Mouse (Mus musculus) limb, embryonic 12.5 days (tissue): ENCODE measurements at regions not wholly inside any gene's neighbourhood (a gene's known extent, or its start where the extent isn't known, plus 50 kb on each side); places are given as distances from the start of the nearest gene placed in this dataset.

Experiments used
- ATAC-seq: fragments of 200-750 bp; cut with Nextera tagmentation; 2 replicates; pipeline ENCODE4 v1.8.0; 2017; ENCODE audit warnings: low read depth, moderate TSS enrichment; ENCODE audit not compliant: insufficient number of reproducible peaks, insufficient read depth, low FRiP score, low TSS enrichment
- H3K27ac ChIP-seq: fragments of 300-500 bp; sonication (generic); 2 replicates; pipeline ENCODE4 v1.5.1; 2016; ENCODE audit warnings: mild to moderate bottlenecking, moderate library complexity
- H3K27me3 ChIP-seq: fragments of 300-500 bp; sonication (generic); 2 replicates; pipeline ENCODE4 v1.6.1; 2016; ENCODE audit warnings: mild to moderate bottlenecking, moderate library complexity
- H3K36me3 ChIP-seq: fragments of 300-500 bp; sonication (generic); 2 replicates; pipeline ENCODE4 v1.6.1; 2016; ENCODE audit warnings: mild to moderate bottlenecking, moderate library complexity
- H3K4me1 ChIP-seq: fragments of 300-500 bp; sonication (generic); replicated peaks from 2 replicates; pipeline ENCODE4 v1.6.1; 2016
- H3K4me2 ChIP-seq: fragments of 300-500 bp; sonication (generic); 2 replicates; pipeline ENCODE4 v1.6.1; 2016; ENCODE audit warnings: mild to moderate bottlenecking, moderate library complexity
- H3K4me3 ChIP-seq: fragments of 300-500 bp; sonication (generic); replicated peaks from 2 replicates; pipeline ENCODE4 v1.5.1; 2016; ENCODE audit warnings: mild to moderate bottlenecking
- H3K9ac ChIP-seq: fragments of 300-500 bp; sonication (generic); replicated peaks from 2 replicates; pipeline ENCODE4 v1.6.1; 2016; ENCODE audit warnings: mild to moderate bottlenecking, moderate library complexity
- H3K9me3 ChIP-seq: fragments of 300-500 bp; sonication (generic); 2 replicates; pipeline ENCODE4 v1.6.1; 2016; ENCODE audit warnings: mild to moderate bottlenecking, moderate library complexity
- WGBS: fragments of 180-500 bp; shearing (Covaris S2); methylation state at CpG from one replicate; pipeline ENCODE4 v1.1.7; 2016; 5-methylcytosine and 5-hydroxymethylcytosine counted together

- H3K36me3 ChIP-seq = no peaks in the 10 kb centered on the region
- H3K9ac ChIP-seq = no peak overlapping the region
- no peaks in the 10 kb centered on the region for H3K9me3 ChIP-seq
- H3K4me3 ChIP-seq = no peak overlapping the region
- H3K27me3 ChIP-seq = no peaks in the 10 kb centered on the region
- H3K27ac ChIP-seq = no peak overlapping the region
- no peaks in the 10 kb centered on the region for H3K4me1 ChIP-seq
- H3K4me2 ChIP-seq = no peak overlapping the region
- no peak for ATAC-seq
These were observed 57.0 kb downstream of the Rgs2 start for GRCm38 (mm10) chr1:143946933-143947332.

- Histone ChIP-seq H3K27me3 (no peaks in the 10 kb centered on the region), H3K9me3 (no peaks in the 10 kb centered on the region), H3K4me1 (0 out of 2 replicates have a peak, but pooled peaks cover 2% of the 10 kb centered on the region), H3K9ac (no peak overlapping the region), H3K4me3 (no peak overlapping the region), H3K4me2 (no peak overlapping the region), H3K27ac (no peak overlapping the region), H3K36me3 (no peaks in the 10 kb centered on the region)
- ATAC-seq = no peak
- 74% methylated on average over 5 of the region's 5 CpGs for WGBS
These were observed 62.5 kb downstream of the Rgs2 start for GRCm38 (mm10) chr1:143941465-143941864.

GRCm38 (mm10) chr1:143939511-143939910, 64.5 kb downstream of the Rgs2 start:
- Histone ChIP-seq H3K27ac (no peak overlapping the region), H3K4me1 (0 out of 2 replicates have a peak, but pooled peaks cover 2% of the 10 kb centered on the region), H3K27me3 (no peaks in the 10 kb centered on the region), H3K36me3 (no peaks in the 10 kb centered on the region), H3K4me3 (no peak overlapping the region), H3K4me2 (no peak overlapping the region), H3K9me3 (no peaks in the 10 kb centered on the region), H3K9ac (no peak overlapping the region)
- WGBS = 58% methylated on average over 2 of the region's 2 CpGs
- ATAC-seq = no peak

GRCm38 (mm10) chr1:143938569-143938968, 65.4 kb downstream of the Rgs2 start:
- Histone ChIP-seq H3K4me3 (no peak overlapping the region), H3K27me3 (no peaks in the 10 kb centered on the region), H3K9me3 (no peaks in the 10 kb centered on the region), H3K36me3 (no peaks in the 10 kb centered on the region), H3K4me1 (0 out of 2 replicates have a peak, but pooled peaks cover 2% of the 10 kb centered on the region), H3K27ac (no peak overlapping the region), H3K9ac (no peak overlapping the region), H3K4me2 (no peak overlapping the region)
- WGBS = 87% methylated on average over 3 of the region's 3 CpGs
- ATAC-seq = no peak

- whole genome bisulfite sequencing = 75% methylated on average over 3 of the region's 3 CpGs
- Histone ChIP-seq H3K27ac (no peak overlapping the region), H3K36me3 (no peaks in the 10 kb centered on the region), H3K4me2 (no peak overlapping the region), H3K27me3 (no peaks in the 10 kb centered on the region), H3K4me3 (no peak overlapping the region), H3K9ac (no peak overlapping the region), H3K4me1 (no peaks in the 10 kb centered on the region), H3K9me3 (no peaks in the 10 kb centered on the region)
- ATAC-seq = no peak
These were observed 73.2 kb downstream of the Rgs2 start for GRCm38 (mm10) chr1:143930798-143931197.

- WGBS = 69% methylated on average over 5 of the region's 5 CpGs
These were observed 74.3 kb downstream of the Rgs2 start for GRCm38 (mm10) chr1:143929567-143930165.

GRCm38 (mm10) chr1:143922499-143922898, 81.5 kb downstream of the Rgs2 start:
- ATAC-seq = no peak
- H3K4me1 ChIP-seq = no peaks in the 10 kb centered on the region
- H3K36me3 ChIP-seq = no peaks in the 10 kb centered on the region
- no peaks in the 10 kb centered on the region for H3K27me3 ChIP-seq
- H3K9ac ChIP-seq = no peak overlapping the region
- no peak overlapping the region for H3K4me2 ChIP-seq
- 65% methylated on average over 1 of the region's 1 CpGs for WGBS
- no peak overlapping the region for H3K27ac ChIP-seq
- no peaks in the 10 kb centered on the region for H3K9me3 ChIP-seq
- H3K4me3 ChIP-seq = no peak overlapping the region

More at GRCm38 (mm10) chr1:143929567-143930165, 74.3 kb downstream of the Rgs2 start:
- Histone ChIP-seq H3K36me3 (no peaks in the 10 kb centered on the region), H3K9me3 (no peaks in the 10 kb centered on the region), H3K4me2 (no peak overlapping the region), H3K27ac (no peak overlapping the region), H3K4me1 (no peaks in the 10 kb centered on the region), H3K27me3 (no peaks in the 10 kb centered on the region), H3K9ac (no peak overlapping the region), H3K4me3 (no peak overlapping the region)
- no peak for ATAC-seq

- no peak for ATAC-seq
- Histone ChIP-seq H3K9me3 (no peaks in the 10 kb centered on the region), H3K27me3 (no peaks in the 10 kb centered on the region), H3K4me2 (no peak overlapping the region), H3K4me3 (no peak overlapping the region), H3K4me1 (no peaks in the 10 kb centered on the region), H3K9ac (no peak overlapping the region), H3K27ac (no peak overlapping the region), H3K36me3 (no peaks in the 10 kb centered on the region)
- WGBS = 76% methylated on average over 7 of the region's 7 CpGs
These were observed 83.7 kb downstream of the Rgs2 start for GRCm38 (mm10) chr1:143920256-143920655.

GRCm38 (mm10) chr1:143918949-143919348, 85.0 kb downstream of the Rgs2 start:
- H3K4me2 ChIP-seq = no peak overlapping the region
- H3K4me1 ChIP-seq = no peaks in the 10 kb centered on the region
- no peak overlapping the region for H3K9ac ChIP-seq
- no peaks in the 10 kb centered on the region for H3K36me3 ChIP-seq
- WGBS = 77% methylated on average over 5 of the region's 5 CpGs
- ATAC-seq = no peak
- no peaks in the 10 kb centered on the region for H3K9me3 ChIP-seq
- no peak overlapping the region for H3K27ac ChIP-seq
- H3K27me3 ChIP-seq = no peaks in the 10 kb centered on the region
- no peak overlapping the region for H3K4me3 ChIP-seq

- no peaks in the 10 kb centered on the region for H3K4me1 ChIP-seq
- WGBS = 91% methylated on average over 9 of the region's 9 CpGs
- no peak overlapping the region for H3K9ac ChIP-seq
These were observed 85.7 kb downstream of the Rgs2 start for GRCm38 (mm10) chr1:143918146-143918774.

GRCm38 (mm10) chr1:143917623-143918022, 86.3 kb downstream of the Rgs2 start:
- 74% methylated on average over 5 of the region's 5 CpGs for WGBS
- Histone ChIP-seq H3K27ac (no peak overlapping the region), H3K4me3 (no peak overlapping the region)

More at GRCm38 (mm10) chr1:143918146-143918774, 85.7 kb downstream of the Rgs2 start:
- no peaks in the 10 kb centered on the region for H3K27me3 ChIP-seq
- no peaks in the 10 kb centered on the region for H3K9me3 ChIP-seq
- no peak for ATAC-seq
- H3K27ac ChIP-seq = no peak overlapping the region
- no peak overlapping the region for H3K4me3 ChIP-seq
- no peak overlapping the region for H3K4me2 ChIP-seq
- H3K36me3 ChIP-seq = no peaks in the 10 kb centered on the region

GRCm38 (mm10) chr1:143916587-143916986, 87.4 kb downstream of the Rgs2 start:
- Histone ChIP-seq H3K9ac (no peak overlapping the region), H3K4me2 (no peak overlapping the region), H3K27me3 (no peaks in the 10 kb centered on the region), H3K9me3 (no peaks in the 10 kb centered on the region), H3K36me3 (no peaks in the 10 kb centered on the region), H3K27ac (no peak overlapping the region), H3K4me3 (no peak overlapping the region), H3K4me1 (no peaks in the 10 kb centered on the region)
- 85% methylated on average over 9 of the region's 9 CpGs for WGBS
- no peak for ATAC-seq

More at GRCm38 (mm10) chr1:143917623-143918022, 86.3 kb downstream of the Rgs2 start:
- Histone ChIP-seq H3K9ac (no peak overlapping the region), H3K9me3 (no peaks in the 10 kb centered on the region), H3K4me1 (no peaks in the 10 kb centered on the region), H3K27me3 (no peaks in the 10 kb centered on the region), H3K4me2 (no peak overlapping the region), H3K36me3 (no peaks in the 10 kb centered on the region)
- no peak for ATAC-seq
